Mouse (Mus musculus) limb, embryonic 15.5 days (tissue): Measurements from ENCODE around the gene Fcgr3. TPM values are rescaled to one million over a fixed set of nuclear protein-coding genes. Genes with fewer than 3 reads are reported as not detected.
A peak's percentile ranks its signal among the peaks of the same experiment; 100 is the strongest.

Experiments used
- microRNA-seq: library from miRNA; unstranded; fragments of <30 nt; microRNA quantifications from one replicate; pipeline ENCODE4, GENCODE M21; 2016
- polyA plus RNA-seq: library from polyadenylated mRNA; unstranded; fragments of >200 nt; fragmentation: Nextera tagmentation; extraction: Ambion mirVana; gene quantifications from 2 replicates; pipeline ENCODE4 v1.2.1, GENCODE M21; 2015

Fcgr3 gene
- polyA plus RNA-seq, 1 experiment from 2014 or later: 25.9 TPM

Small RNA genes within 50 kb of the gene (microRNA-seq; reads per million reads assigned to microRNA genes)
- gene Gm27552 (not detected), gene Gm27844 (not detected), gene Mir6546 (2.0 reads per million, percentile 1 among the genes with 10 or more reads in this experiment)

Other genes starting within 250 kb of the Fcgr3 start
- gene Atf6, start 197.2 kb downstream of the Fcgr3 start, polyA plus RNA-seq: 8.3 and 8.6 TPM in 2 replicates
- gene Gm26620, start 179.9 kb downstream of the Fcgr3 start, polyA plus RNA-seq: 0.43 and 0.76 TPM in 2 replicates
- 44.5 and 48.3 TPM in 2 replicates for gene Dusp12, start 179.4 kb downstream of the Fcgr3 start, polyA plus RNA-seq
- 0.14 and 0.15 TPM in 2 replicates for gene Fcrlb, start 152.0 kb downstream of the Fcgr3 start, polyA plus RNA-seq
- 0.22 TPM in 1 of 2 replicates, not detected in the other for gene Fcrla, start 137.4 kb downstream of the Fcgr3 start, polyA plus RNA-seq
- gene Fcgr2b, start 88.4 kb downstream of the Fcgr3 start, polyA plus RNA-seq: 3.2 and 3.8 TPM in 2 replicates
- gene Fcgr4, start 46.0 kb downstream of the Fcgr3 start, polyA plus RNA-seq: 1.0 and 1.1 TPM in 2 replicates
- 1.1 and 2.2 TPM in 2 replicates for gene Cfap126, start 49.0 kb upstream of the Fcgr3 start, polyA plus RNA-seq
- 235 and 256 TPM in 2 replicates for gene Sdhc, start 85.7 kb upstream of the Fcgr3 start, polyA plus RNA-seq
- 6.8 and 9.3 TPM in 2 replicates for gene Mpz, start 85.8 kb upstream of the Fcgr3 start, polyA plus RNA-seq
- gene Pcp4l1, start 131.3 kb upstream of the Fcgr3 start, polyA plus RNA-seq: 5.8 and 7.1 TPM in 2 replicates
- gene Nr1i3, start 149.0 kb upstream of the Fcgr3 start, polyA plus RNA-seq: 0.11 and 0.33 TPM in 2 replicates
- 29.8 and 32.7 TPM in 2 replicates for gene Tomm40l, start 157.6 kb upstream of the Fcgr3 start, polyA plus RNA-seq
- gene Apoa2, start 160.1 kb upstream of the Fcgr3 start, polyA plus RNA-seq: 3.6 and 17.5 TPM in 2 replicates
- 94.7 and 98.6 TPM in 2 replicates for gene Fcer1g, start 169.4 kb upstream of the Fcgr3 start, polyA plus RNA-seq
- 17.6 and 19.4 TPM in 2 replicates for gene Adamts4, start 185.5 kb upstream of the Fcgr3 start, polyA plus RNA-seq
- 217 and 252 TPM in 2 replicates for gene Ndufs2, start 186.5 kb upstream of the Fcgr3 start, polyA plus RNA-seq
- gene B4galt3, start 205.4 kb upstream of the Fcgr3 start, polyA plus RNA-seq: 63.2 and 69.1 TPM in 2 replicates
- 44.7 and 49.5 TPM in 2 replicates for gene Ppox, start 216.3 kb upstream of the Fcgr3 start, polyA plus RNA-seq
- 81.5 and 83.1 TPM in 2 replicates for gene Usp21, start 223.1 kb upstream of the Fcgr3 start, polyA plus RNA-seq
- 113 and 116 TPM in 2 replicates for gene Ufc1, start 230.1 kb upstream of the Fcgr3 start, polyA plus RNA-seq